Mouse (Mus musculus) liver, adult 2 months (tissue): ENCODE results near the gene Tbx10. TPM values are rescaled to one million over a fixed set of nuclear protein-coding genes. Genes with fewer than 3 reads are reported as not detected.

Experiments
- DNase-seq: peaks from one replicate; pipeline ENCODE4 v3.0.0-alpha.2; 2011; ENCODE audit warnings: low read depth, low spot score; ENCODE audit errors: extremely low read depth
- H3K27ac ChIP-seq: fragments of 200-500 bp; replicated peaks from 2 replicates; pipeline ENCODE4 v1.5.1; 2012; ENCODE audit warnings: low read depth, mild to moderate bottlenecking, control low read depth, inconsistent platforms, low read length; ENCODE audit not compliant: insufficient read depth
- H3K27me3 ChIP-seq: fragments of 200-500 bp; 2 replicates; pipeline ENCODE4 v1.6.1; 2012; ENCODE audit warnings: mild to moderate bottlenecking, moderate library complexity, low read length, inconsistent platforms; ENCODE audit not compliant: control insufficient read depth, insufficient read depth
- H3K36me3 ChIP-seq: fragments of 200-500 bp; 2 replicates; pipeline ENCODE4 v1.6.1; 2012; ENCODE audit warnings: low read length, inconsistent platforms; ENCODE audit not compliant: control insufficient read depth, insufficient read depth
- H3K4me1 ChIP-seq: fragments of 200-500 bp; 2 replicates; pipeline ENCODE4 v1.6.1; 2011; ENCODE audit warnings: low read length; ENCODE audit not compliant: control insufficient read depth, insufficient read depth
- H3K4me3 ChIP-seq: fragments of 200-500 bp; 2 replicates; pipeline ENCODE4 v1.5.1; 2011; ENCODE audit warnings: low read depth, mild to moderate bottlenecking, control low read depth, low read length, moderate library complexity; ENCODE audit not compliant: insufficient read depth
- H3K79me2 ChIP-seq: fragments of 200-500 bp; 2 replicates; pipeline ENCODE4 v1.6.1; 2012; ENCODE audit warnings: inconsistent platforms, mild to moderate bottlenecking, low read length, moderate library complexity; ENCODE audit not compliant: control insufficient read depth, insufficient read depth
- H3K9ac ChIP-seq: fragments of 200-500 bp; 2 replicates; pipeline ENCODE4 v1.6.1; 2012; ENCODE audit warnings: low read depth, mild to moderate bottlenecking, control low read depth, inconsistent platforms, low read length
- CTCF ChIP-seq: fragments of 200-500 bp; IDR thresholded peaks from 2 replicates; pipeline ENCODE4 v1.5.1; 2011; ENCODE audit warnings: low read depth, low read length, control low read depth
- POLR2A ChIP-seq: fragments of 200-500 bp; IDR thresholded peaks from 2 replicates; pipeline ENCODE4 v1.6.1; 2011; ENCODE audit warnings: low read length, control low read depth; ENCODE audit not compliant: insufficient read depth; ENCODE audit errors: extremely low read depth
- WGBS: fragments of 180-500 bp; shearing (Covaris S2); methylation state at CpG from one replicate; pipeline ENCODE4 v1.1.7; 2018; 5-methylcytosine and 5-hydroxymethylcytosine counted together
- polyA plus RNA-seq: library from polyadenylated mRNA; depleted of rRNA; stranded (reverse); fragments of >200 nt; gene quantifications from 2 replicates; pipeline ENCODE4 v1.2.3, GENCODE M21; 2012
- total RNA-seq: library from RNA; depleted of rRNA; stranded (reverse); fragments of >200 nt; gene quantifications from 2 replicates; pipeline ENCODE4 v1.2.3, GENCODE M21; 2014

The Tbx10 gene
- total and polyA plus RNA-seq, 2 experiments: not detected

DNA sequence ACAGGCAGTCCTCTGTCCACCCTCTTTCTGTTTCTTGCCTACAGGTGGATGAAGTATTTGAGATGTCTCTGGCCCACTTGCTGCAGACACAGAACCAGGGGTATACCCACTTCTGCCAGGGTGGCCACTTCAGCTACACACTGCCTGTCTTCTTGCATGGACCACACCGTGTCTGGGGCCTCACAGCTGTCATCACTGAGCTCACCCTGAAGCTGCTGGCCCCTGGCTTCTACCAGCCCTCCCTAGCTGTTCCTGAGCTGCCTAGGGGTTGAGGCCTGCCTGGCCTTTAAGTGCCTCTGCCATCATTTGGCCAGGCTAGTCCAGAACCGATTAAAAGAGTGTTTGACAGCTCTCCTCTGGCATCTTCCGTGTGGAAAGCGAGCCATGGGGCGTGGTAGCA lies 9.2 kb downstream of the Tbx10 start:
- Histone ChIP-seq H3K27me3 (no peaks in the 10 kb centered on the region), H3K4me1 (peaks cover 12% of the 10 kb centered on the region), H3K36me3 (peaks cover 2% of the 10 kb centered on the region; the same call in 1 of the 2 replicates), H3K27ac (no peak overlapping the region), H3K4me3 (no peak overlapping the region), H3K79me2 (no peaks in the 10 kb centered on the region), H3K9ac (no peak overlapping the region)
- DNase-seq: no peak
- TF ChIP-seq POLR2A (no peak), CTCF (no peak)
- WGBS: 96% methylated on average over 5 of the region's 5 CpGs

DNA sequence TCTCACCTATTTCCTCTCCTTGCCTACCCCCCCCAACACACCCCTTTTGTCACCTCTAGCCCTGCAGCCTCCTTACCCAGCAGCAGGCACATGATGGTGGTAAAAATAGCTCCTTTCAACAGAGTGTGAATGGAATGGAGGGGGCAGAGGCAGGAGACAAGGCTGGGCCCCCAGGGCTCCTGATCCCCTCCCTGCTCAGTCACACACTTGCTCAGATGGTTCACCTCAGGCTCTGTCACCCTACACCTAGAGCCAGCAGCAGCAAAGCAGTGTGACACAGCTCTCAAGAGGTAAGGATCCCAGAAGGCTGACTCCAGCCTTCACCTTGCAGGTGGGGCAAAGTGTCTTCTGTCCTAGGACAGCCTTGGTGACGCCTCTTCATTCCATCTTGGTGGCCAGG lies 10.6 kb downstream of the Tbx10 start, which contains the start of gene Doc2g:
Gene Doc2g, plus strand, starts transcription at position 202 of the 400 bp plus-strand sequence.
- Histone ChIP-seq H3K36me3 (peaks cover 6% of the 10 kb centered on the region; the same call in 1 of the 2 replicates), H3K9ac (no peak within 1 kb of the TSS), H3K4me1 (peaks cover 10% of the 10 kb centered on the region), H3K4me3 (no peak within 1 kb of the TSS), H3K27me3 (no peaks in the 10 kb centered on the region), H3K79me2 (no peaks in the 10 kb centered on the region), H3K27ac (no peak within 1 kb of the TSS)
- 90% methylated on average over 1 of the region's 1 CpGs for WGBS
- no peak for DNase-seq
- TF ChIP-seq POLR2A (no peak), CTCF (no peak)

DNA sequence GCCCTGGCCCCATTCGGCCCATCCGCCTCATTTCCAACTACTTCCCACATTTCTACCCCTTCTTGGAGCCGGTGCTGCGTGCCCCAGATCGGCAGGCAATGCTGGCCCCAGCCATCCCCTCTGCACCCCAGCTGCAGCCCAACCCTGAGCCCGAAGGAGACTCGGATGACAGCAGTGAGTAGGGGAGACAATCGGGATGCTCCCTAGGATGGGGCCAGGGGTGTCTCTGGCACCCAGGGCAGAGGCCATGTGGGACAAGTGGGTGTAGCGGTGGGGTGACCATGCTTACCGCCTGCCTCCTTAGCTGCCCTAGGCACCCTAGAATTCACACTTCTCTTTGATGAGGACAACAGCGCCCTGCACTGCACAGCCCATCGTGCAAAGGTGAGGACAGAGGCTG lies 11.1 kb downstream of the Tbx10 start:
- no peaks in the 10 kb centered on the region for H3K79me2 ChIP-seq
- H3K36me3 ChIP-seq: peaks cover 11% of the 10 kb centered on the region; the same call in 1 of the 2 replicates
- no peak overlapping the region for H3K9ac ChIP-seq
- H3K4me1 ChIP-seq: peaks cover 10% of the 10 kb centered on the region
- 88% methylated on average over 12 of the region's 12 CpGs for WGBS
- TF ChIP-seq POLR2A (no peak), CTCF (no peak)
- DNase-seq: no peak
- H3K27ac ChIP-seq: no peak overlapping the region
- H3K27me3 ChIP-seq: no peaks in the 10 kb centered on the region
- no peak overlapping the region for H3K4me3 ChIP-seq

- TF ChIP-seq CTCF (no peak), POLR2A (no peak)
- Histone ChIP-seq H3K27me3 (no peaks in the 10 kb centered on the region), H3K4me3 (no peak overlapping the region), H3K4me1 (peaks cover 10% of the 10 kb centered on the region), H3K79me2 (no peaks in the 10 kb centered on the region), H3K9ac (no peak overlapping the region), H3K36me3 (peaks cover 14% of the 10 kb centered on the region; the same call in 1 of the 2 replicates), H3K27ac (no peak overlapping the region)
- no peak for DNase-seq
- 90% methylated on average over 15 of the region's 15 CpGs for WGBS
Measured at GRCm38 (mm10) chr19:4004331-4004730, 11.8 kb downstream of the Tbx10 start.

GRCm38 (mm10) chr19:4005091-4005490 lies 12.5 kb downstream of the Tbx10 start:
- Histone ChIP-seq H3K27ac (no peak overlapping the region), H3K4me3 (no peak overlapping the region), H3K27me3 (no peaks in the 10 kb centered on the region), H3K9ac (no peak overlapping the region), H3K79me2 (no peaks in the 10 kb centered on the region), H3K4me1 (peaks cover 5% of the 10 kb centered on the region), H3K36me3 (peaks cover 17% of the 10 kb centered on the region; the same call in 1 of the 2 replicates)
- TF ChIP-seq POLR2A: no peak
- TF ChIP-seq CTCF: no peak
- 91% methylated on average over 9 of the region's 9 CpGs for WGBS
- no peak for DNase-seq

GRCm38 (mm10) chr19:4005971-4006370 lies 13.4 kb downstream of the Tbx10 start:
- no peak overlapping the region for H3K9ac ChIP-seq
- TF ChIP-seq CTCF (no peak), POLR2A (no peak)
- WGBS: 96% methylated on average over 8 of the region's 8 CpGs
- H3K4me3 ChIP-seq: no peak overlapping the region
- DNase-seq: no peak
- H3K4me1 ChIP-seq: peaks cover 5% of the 10 kb centered on the region
- peaks cover 17% of the 10 kb centered on the region; the same call in 1 of the 2 replicates for H3K36me3 ChIP-seq
- H3K79me2 ChIP-seq: no peaks in the 10 kb centered on the region
- no peak overlapping the region for H3K27ac ChIP-seq
- no peaks in the 10 kb centered on the region for H3K27me3 ChIP-seq
